Mouse (Mus musculus): ENCODE measurements around the gene Osbpl5.

- TF ChIP-seq CTCF (IDR thresholded peaks at IDR 0.05; ENCODE audit: low read depth): no peak
- TF ChIP-seq EP300 (optimal IDR thresholded peaks at IDR 0.05): no peak
These were observed 2.2 kb upstream of the Osbpl5 start for GRCm38 (mm10) chr7:143758956-143759355.

Measured in stomach, postnatal 0 days (tissue).